Mouse (Mus musculus): Measurements from ENCODE around the gene Vmn1r219. TPM values are rescaled to one million over a fixed set of nuclear protein-coding genes. Genes with fewer than 3 reads are reported as not detected.

Vmn1r219 gene
- polyA plus RNA-seq, 1 experiment from 2014 or later: 0.03 TPM

Other genes with a start within 250 kb of the Vmn1r219 start
- not detected in 2 replicates for gene Vmn1r213, start 151.7 kb upstream of the Vmn1r219 start, polyA plus RNA-seq (2016; fragmentation: Nextera tagmentation; extraction: Ambion mirVana)
- gene Vmn1r214, start 128.9 kb upstream of the Vmn1r219 start, polyA plus RNA-seq (2016; fragmentation: Nextera tagmentation; extraction: Ambion mirVana): not detected in 2 replicates
- not detected in 2 replicates for gene Vmn1r215, start 91.3 kb upstream of the Vmn1r219 start, polyA plus RNA-seq (2016; fragmentation: Nextera tagmentation; extraction: Ambion mirVana)
- gene Vmn1r217, start 41.1 kb upstream of the Vmn1r219 start, polyA plus RNA-seq (2016; fragmentation: Nextera tagmentation; extraction: Ambion mirVana): not detected in 2 replicates
- not detected in 2 replicates for gene Vmn1r218, start 26.2 kb upstream of the Vmn1r219 start, polyA plus RNA-seq (2016; fragmentation: Nextera tagmentation; extraction: Ambion mirVana)
- not detected in 2 replicates for gene Vmn1r220, start 28.7 kb downstream of the Vmn1r219 start, polyA plus RNA-seq (2016; fragmentation: Nextera tagmentation; extraction: Ambion mirVana)
- gene Vmn1r221, start 54.8 kb downstream of the Vmn1r219 start, polyA plus RNA-seq (2016; fragmentation: Nextera tagmentation; extraction: Ambion mirVana): not detected in 2 replicates
- gene Vmn1r222, start 76.6 kb downstream of the Vmn1r219 start, polyA plus RNA-seq (2016; fragmentation: Nextera tagmentation; extraction: Ambion mirVana): not detected in 2 replicates
- not detected in 2 replicates for gene Vmn1r223, start 87.8 kb downstream of the Vmn1r219 start, polyA plus RNA-seq (2016; fragmentation: Nextera tagmentation; extraction: Ambion mirVana)
- gene Zfp322a, start 209.9 kb downstream of the Vmn1r219 start, polyA plus RNA-seq (2016; fragmentation: Nextera tagmentation; extraction: Ambion mirVana): 42.3 and 54.0 TPM in 2 replicates

Data from hindbrain, embryonic 10.5 days (tissue).